Mouse (Mus musculus) adrenal gland, adult 18-20 months (tissue): ENCODE results near the gene Olfr427. TPM values are rescaled to one million over a fixed set of nuclear protein-coding genes. Genes with fewer than 3 reads are reported as not detected.
"Not testable (repeated sequence)": the region's sequence is repeated elsewhere in the genome, so short reads cannot be mapped to it uniquely, and the experiment has no call there.

Experiments
- DNase-seq, 2 experiments: peaks; one replicate each; pipeline ENCODE4 v3.0.0; 2021 to 2022; ENCODE audit warnings: low spot score in 2 of 2
- long read RNA-seq, 2 experiments: library from polyadenylated mRNA; stranded (forward); transcript quantifications; one replicate each; pipeline ENCODE4 v2.0.0; 2021
- total RNA-seq, 2 experiments: library from RNA; stranded (reverse); gene quantifications; 1 replicate in 1 of 2; 2 replicates in 1 of 2; pipeline ENCODE4 v1.2.3; 2021

Gene Olfr427
- total RNA-seq: not detected
- long read RNA-seq, experiment 1: 0 reads
- long read RNA-seq, experiment 2: 0 reads

- no peak for DNase-seq
Observed at GRCm38 (mm10) chr1:174096591-174096990, at the start of gene Olfr427. Olfr427 (plus strand) TSS chr1:174096891.

GRCm38 (mm10) chr1:174048227-174048626, 48.5 kb upstream of the Olfr427 start:
- DNase-seq: not testable (repeated sequence)

GRCm38 (mm10) chr1:174048893-174049292, 47.8 kb upstream of the Olfr427 start, which contains the start of gene Olfr432:
Olfr432 (plus strand) TSS chr1:174049205.
- DNase-seq: no peak

- DNase-seq: not testable (repeated sequence)
Observed at GRCm38 (mm10) chr1:174049357-174049756, 47.3 kb upstream of the Olfr427 start.

GRCm38 (mm10) chr1:174050532-174050931, 46.2 kb upstream of the Olfr427 start:
- no peak for DNase-seq

- DNase-seq: no peak
Observed at GRCm38 (mm10) chr1:174051515-174051914, 45.2 kb upstream of the Olfr427 start.

- DNase-seq: no peak
Observed at GRCm38 (mm10) chr1:174051931-174052536, 44.7 kb upstream of the Olfr427 start.

GRCm38 (mm10) chr1:174052981-174053380, 43.7 kb upstream of the Olfr427 start:
- no peak for DNase-seq

- no peak for DNase-seq
Observed at GRCm38 (mm10) chr1:174055248-174055647, 41.4 kb upstream of the Olfr427 start.

- DNase-seq: no peak
Observed at GRCm38 (mm10) chr1:174066305-174066704, 30.4 kb upstream of the Olfr427 start, which contains the start of gene Olfr430. Olfr430 (plus strand) TSS chr1:174066605.

GRCm38 (mm10) chr1:174084031-174084430, 12.7 kb upstream of the Olfr427 start, which contains the start of gene Olfr429:
Olfr429 (plus strand) TSS chr1:174084331.
- no peak for DNase-seq

GRCm38 (mm10) chr1:174103735-174104134, 7.0 kb downstream of the Olfr427 start:
- DNase-seq: no peak

- no peak for DNase-seq
Observed at GRCm38 (mm10) chr1:174121062-174121461, 24.4 kb downstream of the Olfr427 start, which contains the start of gene Olfr231. Olfr231 (minus strand) TSS chr1:174121162.

- DNase-seq: no peak
Observed at GRCm38 (mm10) chr1:174131217-174131616, 34.5 kb downstream of the Olfr427 start, which contains the start of gene Olfr424. Olfr424 (plus strand) TSS chr1:174131517.

- DNase-seq: no peak
Observed at GRCm38 (mm10) chr1:174131999-174132398, 35.3 kb downstream of the Olfr427 start.

- no peak for DNase-seq
Observed at GRCm38 (mm10) chr1:174141384-174141783, 44.7 kb downstream of the Olfr427 start.

- no peak for DNase-seq
Observed at GRCm38 (mm10) chr1:174146696-174147095, 50.0 kb downstream of the Olfr427 start.

- DNase-seq: no peak
Observed at GRCm38 (mm10) chr1:174149289-174149688, 52.6 kb downstream of the Olfr427 start.

Other genes with a start within 250 kb of the Olfr427 start
- gene Ifi211, start 183.8 kb upstream of the Olfr427 start, total RNA-seq: 1 to 10 TPM; 3.1 to 5.3 TPM
- 10 to 100 TPM; 14.6 to 15.3 TPM for gene Mndal, start 154.4 kb upstream of the Olfr427 start, total RNA-seq
- 10 to 100 TPM; 10.3 to 14.7 TPM for gene Ifi203, start 154.2 kb upstream of the Olfr427 start, total RNA-seq
- not detected for gene Ifi202b, start 114.1 kb upstream of the Olfr427 start, total RNA-seq
- gene Ifi205, start 65.1 kb upstream of the Olfr427 start, total RNA-seq: 10 to 100 TPM in 1 of 2 experiments, 1 to 10 TPM in 1; 6.8 to 16.8 TPM
- not detected for gene Olfr433, start 56.2 kb upstream of the Olfr427 start, total RNA-seq
- gene Olfr432, start 47.7 kb upstream of the Olfr427 start, total RNA-seq: not detected
- not detected for gene Olfr430, start 30.3 kb upstream of the Olfr427 start, total RNA-seq
- not detected for gene Olfr429, start 12.6 kb upstream of the Olfr427 start, total RNA-seq
- not detected for gene Olfr231, start 24.3 kb downstream of the Olfr427 start, total RNA-seq
- gene Olfr424, start 34.6 kb downstream of the Olfr427 start, total RNA-seq: not detected
- gene Olfr420, start 58.7 kb downstream of the Olfr427 start, total RNA-seq: not detected
- gene Spta1, start 75.9 kb downstream of the Olfr427 start, total RNA-seq: under 1 TPM; 0.23 to 0.67 TPM
- not detected for gene Olfr419, start 155.2 kb downstream of the Olfr427 start, total RNA-seq
- gene Mptx1, start 233.6 kb downstream of the Olfr427 start, total RNA-seq: not detected